Mouse (Mus musculus) gastrocnemius, postnatal 10 days (tissue): ENCODE measurements at regions not wholly inside any gene's neighbourhood (a gene's known extent, or its start where the extent isn't known, plus 50 kb on each side); places are given as distances from the start of the nearest gene placed in this dataset.

Experiments
- DNase-seq: peaks from one replicate; pipeline ENCODE4 v3.0.0; 2021; ENCODE audit warnings: mixed read lengths

DNA sequence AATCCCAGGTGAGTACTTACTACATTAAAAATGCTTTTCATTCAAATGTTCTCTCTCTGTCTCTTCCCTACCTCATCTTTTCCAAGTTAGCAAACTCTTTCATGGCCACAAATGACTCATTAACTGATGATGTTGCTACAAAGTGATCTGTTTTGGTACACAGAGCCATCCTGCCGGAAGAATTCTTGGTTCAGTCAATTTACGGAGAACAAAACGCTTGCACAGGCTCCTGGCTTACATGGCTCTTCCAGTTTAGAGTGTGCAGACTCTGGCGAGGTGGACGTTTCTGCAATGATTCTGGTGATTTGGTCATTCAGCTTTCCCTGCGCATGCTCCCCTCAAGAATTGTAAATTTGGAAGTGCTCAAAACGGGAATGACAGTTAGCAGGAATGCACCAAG is 131.4 kb upstream of the Sel1l start:
- DNase-seq: no peak

DNA sequence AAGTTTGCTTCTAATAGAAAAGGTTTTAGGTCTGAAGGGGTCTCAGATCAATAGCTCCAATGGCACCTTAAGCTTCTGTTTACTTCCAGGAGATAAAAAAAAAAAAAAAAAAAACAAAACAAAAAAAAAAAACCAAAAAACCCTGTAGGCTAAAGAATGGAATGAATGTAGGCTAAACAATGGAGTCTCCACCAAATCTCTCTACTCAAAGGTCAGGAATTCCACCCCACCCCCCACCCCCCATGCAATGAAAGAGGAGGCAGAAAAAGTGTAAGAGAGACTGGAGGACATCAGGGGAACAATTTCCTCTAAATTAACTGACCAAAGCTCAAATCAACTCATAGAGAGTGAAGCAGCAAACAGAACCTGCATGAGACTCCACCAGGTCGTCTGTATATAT is 122.1 kb upstream of the Sel1l start:
- no peak for DNase-seq

DNA sequence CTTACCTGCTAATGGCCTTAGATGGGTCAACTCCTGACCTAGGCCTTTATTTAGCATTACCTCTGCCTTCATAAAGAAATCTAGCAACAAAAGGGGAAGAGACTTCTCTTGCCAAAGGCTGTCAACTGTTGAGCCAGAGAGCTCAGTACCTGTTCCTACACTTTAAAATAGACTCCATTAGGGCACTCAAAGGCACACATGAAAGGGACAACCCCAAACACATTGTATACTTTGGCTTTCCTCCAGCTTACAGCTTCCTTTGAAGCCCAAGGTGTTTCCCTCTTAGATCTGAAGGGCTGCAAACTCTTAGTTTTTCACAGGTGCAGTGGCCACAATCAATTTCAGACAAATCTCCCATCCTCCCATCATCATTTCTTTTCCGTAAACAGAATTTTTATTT is 117.0 kb upstream of the Sel1l start:
- DNase-seq: no peak

DNA sequence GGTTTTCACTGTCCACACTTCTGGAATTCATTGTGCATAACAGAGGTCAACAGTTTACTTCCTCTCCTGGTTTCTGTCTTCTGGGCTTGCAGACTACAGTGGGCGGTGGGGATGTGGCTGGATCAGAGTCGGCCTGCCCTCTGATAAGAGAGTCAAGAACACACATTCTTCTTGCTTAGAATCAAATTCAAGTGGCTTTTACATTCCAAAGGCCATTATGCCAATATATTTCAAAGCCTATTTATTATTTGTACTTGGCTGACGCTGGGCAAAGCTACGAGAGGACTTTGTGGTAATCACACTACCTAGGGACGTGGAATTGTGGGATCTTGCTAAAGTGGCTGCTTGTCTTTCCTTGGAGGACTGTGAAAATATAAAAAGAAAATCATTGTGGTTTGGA is 114.3 kb upstream of the Sel1l start:
- DNase-seq: no peak

DNA sequence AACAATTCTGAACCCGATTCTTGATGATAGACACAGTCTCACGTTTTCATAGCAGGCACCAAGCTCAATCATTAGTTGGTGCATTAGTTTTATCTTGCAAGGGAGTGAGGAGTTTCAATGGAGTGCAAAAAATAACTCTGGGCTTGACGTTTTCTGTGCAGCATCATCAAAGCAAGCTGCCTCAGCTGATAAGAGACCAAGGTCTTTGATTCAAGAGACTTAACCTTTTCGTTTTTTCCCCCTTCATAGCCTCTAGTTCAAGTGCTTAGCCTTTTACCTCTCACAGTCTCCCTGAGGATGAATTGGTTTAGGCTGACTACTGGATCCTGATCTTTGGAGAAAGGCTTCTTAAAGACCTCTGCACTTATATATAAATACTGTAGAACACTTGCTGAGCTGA is 109.1 kb upstream of the Sel1l start:
- no peak for DNase-seq

DNA sequence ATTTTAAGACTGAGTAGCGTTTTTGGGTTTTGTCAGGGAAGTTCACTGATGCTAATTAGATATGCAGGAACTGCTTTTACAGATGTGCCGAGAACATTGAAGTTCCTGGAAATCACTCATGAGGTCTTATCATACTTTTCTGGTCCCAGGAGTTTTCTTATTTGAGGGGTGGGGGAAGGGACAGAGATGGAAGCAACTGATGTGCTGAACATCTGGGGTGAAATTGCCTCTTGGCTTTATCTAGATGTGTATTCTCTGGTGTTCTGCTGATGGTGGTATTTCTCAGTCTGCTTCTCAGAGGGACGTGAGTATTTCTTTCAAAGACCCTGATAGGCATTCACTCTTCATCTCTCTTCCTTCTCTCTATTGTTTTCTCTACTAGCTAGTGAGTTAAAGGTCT is 107.5 kb upstream of the Sel1l start:
- no peak for DNase-seq

DNA sequence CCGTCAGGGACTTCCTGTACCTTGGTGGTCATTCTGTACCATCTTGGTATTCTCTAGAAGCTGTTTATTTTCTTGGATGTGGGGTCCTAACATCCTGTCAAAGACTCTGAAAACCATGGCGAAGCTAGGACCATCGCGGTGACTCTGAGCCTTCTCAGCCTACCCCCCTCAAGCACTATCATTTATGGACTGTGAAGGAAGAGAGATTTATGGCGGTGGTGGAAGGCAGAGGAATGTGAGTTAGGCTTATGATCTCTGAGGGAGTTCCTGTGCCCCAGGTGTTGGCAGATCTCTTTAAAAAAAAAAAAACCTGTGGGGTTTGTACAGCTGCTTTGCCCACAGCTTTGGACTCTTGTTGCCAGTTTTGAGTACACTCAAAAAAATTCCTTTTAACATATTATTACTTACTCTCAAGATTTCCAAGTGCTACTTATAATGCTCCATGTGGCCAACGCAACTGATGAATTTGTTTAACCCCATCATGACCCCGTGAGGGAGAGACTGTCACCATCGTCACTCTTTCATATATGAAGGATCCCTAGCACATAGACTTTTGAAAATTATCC is 99.7 kb upstream of the Sel1l start:
- no peak for DNase-seq

DNA sequence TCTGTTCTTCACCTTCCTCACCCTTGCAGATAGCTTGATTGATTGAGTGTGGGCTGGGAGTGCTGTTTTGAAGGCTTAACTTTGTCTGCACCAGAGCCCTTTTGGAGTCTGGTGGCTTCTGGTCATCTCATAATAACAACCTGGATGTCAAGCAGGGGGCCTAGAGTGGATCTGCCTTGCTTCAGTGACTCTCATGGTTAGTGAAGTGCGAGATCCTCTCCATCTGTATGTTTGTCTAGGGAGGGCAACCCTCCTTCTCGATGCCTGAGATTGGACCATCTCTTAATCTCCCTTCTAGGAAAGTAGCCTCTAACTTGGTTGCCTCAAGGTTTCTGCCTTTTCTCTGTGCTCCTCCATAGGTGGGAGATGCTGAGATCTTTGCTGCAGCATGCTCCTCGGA is 99.0 kb upstream of the Sel1l start:
- DNase-seq: no peak

DNA sequence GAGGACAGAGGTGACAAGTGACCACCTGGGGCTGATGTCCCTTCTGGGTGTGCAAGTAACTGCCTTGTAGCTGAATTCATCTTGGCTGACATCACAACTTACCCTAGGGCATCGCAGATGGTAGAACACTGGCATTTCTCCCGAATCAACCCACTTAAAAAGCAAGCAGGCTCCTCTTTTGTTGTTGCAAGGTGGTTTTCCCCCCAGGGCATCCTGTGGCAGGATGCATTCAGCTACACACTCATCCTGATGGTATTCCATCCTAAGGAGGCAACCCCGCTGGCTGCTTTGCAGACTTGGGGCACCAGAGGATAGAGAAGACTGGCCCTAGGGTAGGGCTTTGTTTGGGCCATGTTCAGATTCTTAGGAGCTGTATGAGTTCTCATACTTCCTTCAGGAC is 97.6 kb upstream of the Sel1l start:
- DNase-seq: no peak

DNA sequence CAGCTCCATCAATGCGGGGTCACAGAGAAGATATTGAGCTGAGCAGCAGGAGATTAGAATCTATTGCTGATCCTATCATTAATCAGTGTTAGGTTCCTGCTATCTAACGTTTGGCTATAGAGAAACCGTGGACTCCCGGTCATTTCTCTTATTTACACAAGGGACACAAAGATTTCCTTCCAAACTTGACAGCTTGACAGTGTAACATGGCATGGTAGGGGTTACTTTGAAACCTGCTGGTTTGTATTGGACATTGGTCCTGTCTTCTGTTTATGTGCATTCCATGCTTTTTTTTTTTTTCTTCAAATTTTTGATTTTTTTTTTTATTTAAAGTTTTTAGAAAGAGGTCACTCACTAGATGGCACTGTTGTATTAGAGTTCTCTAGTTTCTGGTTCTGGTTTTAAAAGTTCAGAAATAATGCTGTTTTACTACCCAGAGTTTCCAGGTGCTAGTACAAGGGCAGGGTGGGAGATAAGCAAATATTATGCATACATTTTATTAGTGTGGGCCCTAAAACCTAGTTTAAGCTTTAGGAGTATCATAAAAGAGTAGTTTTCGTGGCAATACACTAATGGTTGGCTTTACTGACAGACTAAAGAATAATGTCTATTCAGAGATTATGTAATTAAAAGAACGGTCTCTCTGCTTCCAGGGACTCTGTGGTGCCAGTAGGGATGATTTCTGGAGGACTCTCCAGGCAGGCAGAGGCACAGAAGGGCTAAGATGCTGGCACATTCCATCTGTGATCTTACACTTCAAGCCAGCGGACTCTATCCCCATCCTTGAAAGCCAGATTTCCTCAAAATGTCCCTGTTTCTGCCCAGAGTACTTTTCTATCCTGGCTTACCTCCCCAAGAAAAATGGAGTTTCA is 83.8 kb upstream of the Sel1l start:
- no peak for DNase-seq

DNA sequence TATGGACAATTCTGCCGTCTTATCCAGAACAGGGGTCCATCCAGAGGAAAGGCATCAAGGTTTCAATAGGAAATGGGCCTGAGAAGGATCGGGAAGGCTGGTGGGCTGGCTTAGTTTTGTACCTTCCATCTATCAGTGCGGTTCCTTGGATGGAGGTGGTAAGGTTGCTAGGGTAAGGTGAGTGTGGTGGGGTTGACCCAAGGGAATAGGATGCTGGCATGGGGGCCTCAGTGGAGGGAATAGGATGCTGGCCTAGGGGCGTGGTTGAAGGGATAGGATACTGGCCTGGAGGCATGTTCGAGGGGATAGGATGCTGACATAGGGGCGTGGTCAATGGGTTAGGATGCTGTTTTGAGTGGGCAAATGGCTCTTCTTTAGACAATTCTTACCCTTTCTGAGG is 82.6 kb upstream of the Sel1l start:
- DNase-seq: no peak

DNA sequence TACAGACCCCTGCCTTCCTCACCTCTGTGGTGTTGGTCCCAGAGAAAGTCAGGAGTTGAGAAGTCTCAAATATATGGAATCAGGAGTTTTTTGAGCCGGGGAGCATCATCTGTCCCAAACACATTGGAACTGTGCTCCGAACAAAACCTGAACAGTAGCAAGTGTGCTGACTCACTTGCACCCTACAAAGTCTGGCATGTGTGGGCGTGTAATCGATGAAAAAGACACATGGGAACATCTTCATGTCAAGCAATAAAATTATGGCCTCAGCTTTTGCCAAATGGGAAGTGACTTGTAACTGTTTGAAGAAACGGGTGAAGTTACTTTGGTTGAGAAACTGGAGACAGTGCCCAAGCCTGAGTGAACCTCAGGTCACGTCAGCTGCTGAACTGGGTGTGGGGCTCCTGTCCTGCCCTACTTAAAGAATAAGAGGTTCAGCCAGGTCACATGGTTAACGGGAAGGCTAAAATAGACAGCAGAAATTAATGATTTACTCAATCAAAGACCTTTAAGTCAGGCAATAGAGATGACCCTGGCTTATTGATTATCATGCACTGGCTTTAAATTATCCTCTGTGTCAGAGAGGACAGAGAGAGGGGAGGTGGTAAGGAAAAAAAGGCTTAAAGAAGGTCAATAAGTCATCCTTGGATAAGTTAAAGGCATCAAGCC is 80.6 kb upstream of the Sel1l start:
- no peak for DNase-seq

DNA sequence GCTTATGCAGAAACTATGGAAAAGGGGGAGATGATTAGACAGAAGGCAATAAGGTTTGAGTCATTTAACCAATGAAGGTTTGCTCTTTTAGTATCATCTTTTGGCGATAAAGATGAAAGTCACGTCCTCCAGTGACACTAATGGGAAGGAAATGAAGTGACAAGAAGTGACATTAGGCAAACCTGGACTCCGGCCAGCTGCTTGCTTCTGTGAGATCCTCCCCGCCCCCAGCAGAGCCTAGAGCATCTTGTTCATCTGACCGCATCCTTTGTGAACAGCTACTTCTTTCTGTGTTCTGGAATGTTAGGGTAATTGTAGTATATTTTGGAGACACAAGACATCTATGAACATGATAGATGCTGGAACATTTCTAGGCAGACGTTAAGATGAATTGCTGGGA is 78.6 kb upstream of the Sel1l start:
- no peak for DNase-seq

DNA sequence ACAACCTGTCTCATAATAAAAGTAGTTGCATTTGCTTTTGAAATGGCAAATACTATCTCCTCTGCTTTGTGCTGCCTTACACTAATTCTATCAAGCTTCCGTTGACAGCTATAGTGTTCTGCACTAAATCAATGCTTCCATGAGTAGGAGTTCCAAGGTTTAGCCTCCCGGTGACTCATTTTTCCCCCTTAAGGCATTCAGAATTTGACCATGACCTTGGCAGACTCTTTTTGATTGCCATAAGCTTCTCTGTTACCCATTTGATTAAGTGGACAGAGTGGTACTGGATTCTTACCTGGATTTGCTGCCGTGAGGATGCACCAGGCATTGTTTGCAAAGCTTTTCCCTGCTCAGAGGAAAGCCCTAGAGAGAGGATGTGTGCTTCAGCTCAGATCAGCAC is 66.5 kb upstream of the Sel1l start:
- DNase-seq: no peak

DNA sequence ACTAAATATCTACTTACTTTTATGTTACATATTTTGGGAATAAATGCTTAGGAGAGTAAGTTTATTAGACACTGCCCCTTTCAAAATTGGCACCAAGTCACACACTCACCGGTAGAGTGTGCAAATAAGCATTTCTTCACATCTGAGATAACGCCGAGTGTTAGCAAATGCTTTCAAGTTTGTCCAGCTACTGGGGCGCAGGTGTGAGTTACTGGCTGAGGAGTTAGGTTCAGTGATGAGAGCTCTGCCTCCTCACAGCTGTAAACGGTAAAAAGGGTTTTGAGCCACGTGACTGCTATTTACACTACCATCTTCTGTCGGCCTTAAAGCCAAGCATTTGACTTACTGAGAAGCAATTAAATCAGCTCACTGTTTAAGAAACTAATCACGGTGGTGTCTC is 61.6 kb upstream of the Sel1l start:
- DNase-seq: no peak
